Mouse (Mus musculus): Measurements from ENCODE around the gene Nrp2.

Gene Nrp2

DNA sequence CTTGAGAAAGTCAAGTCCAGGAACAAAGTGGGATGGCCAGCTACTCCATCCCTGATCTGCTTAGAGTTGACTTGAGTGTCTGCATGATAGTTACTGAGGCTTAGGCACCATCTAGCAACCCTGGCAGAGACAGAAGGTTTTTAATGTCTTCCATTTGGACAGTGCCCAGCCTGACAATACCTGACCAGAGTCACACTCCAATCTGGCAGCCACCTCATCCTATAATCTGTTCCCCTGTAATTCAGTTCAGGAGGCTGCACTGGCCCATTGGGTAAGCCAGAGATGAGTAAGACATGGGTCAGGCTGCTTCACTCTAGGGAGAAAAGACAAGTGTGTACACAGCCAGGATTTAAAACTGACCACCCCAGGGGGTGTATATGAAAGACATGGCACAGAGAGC is 79.5 kb downstream of the Nrp2 start:
- DNase-seq (ENCODE audit: low spot score): no peak

DNA sequence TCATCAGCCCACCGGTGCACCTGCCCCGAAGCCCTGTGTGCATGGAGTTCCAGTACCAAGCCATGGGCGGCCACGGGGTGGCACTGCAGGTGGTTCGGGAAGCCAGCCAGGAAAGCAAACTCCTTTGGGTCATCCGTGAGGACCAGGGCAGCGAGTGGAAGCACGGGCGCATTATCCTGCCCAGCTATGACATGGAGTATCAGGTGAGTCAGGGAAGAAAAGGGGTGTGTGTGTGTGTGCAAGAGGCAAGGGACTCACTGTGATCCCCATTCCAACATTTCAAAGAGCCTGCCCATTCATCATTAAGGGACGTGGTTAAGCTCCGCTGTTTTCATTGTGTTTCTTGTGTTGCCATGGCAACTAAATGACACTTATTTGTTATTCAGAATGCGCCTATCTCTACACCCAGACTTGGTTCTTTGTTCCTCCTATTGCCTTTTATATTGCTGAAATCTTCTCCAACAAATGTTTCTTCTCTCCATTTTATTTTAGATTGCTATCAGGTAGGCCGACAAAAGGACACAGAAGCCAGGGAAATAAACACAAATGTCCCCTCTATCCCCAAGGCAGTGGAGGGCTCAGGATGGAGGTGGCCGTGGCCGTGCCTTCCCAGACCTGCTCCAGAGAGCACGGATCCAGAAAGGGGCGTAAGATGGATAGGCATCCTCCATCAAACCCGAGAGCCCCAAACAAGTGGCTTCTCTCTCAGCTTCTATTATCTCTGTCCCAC is 80.4 kb downstream of the Nrp2 start:
- DNase-seq (ENCODE audit: low spot score): no peak

DNA sequence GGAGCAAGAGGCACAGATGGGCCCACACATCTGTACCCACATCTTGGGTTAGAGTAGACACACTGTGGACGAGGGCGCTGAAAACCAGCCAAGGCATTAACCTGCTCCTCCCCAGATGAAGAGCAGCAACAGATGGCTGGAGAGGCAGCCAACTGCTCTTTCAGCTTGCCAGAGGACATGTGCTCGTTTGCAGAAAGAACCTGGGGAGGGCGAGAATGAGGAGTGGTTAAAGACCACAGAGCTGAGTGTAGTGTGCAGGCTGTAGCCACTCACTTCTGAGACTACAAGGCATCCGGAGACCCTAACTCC is 81.0 kb downstream of the Nrp2 start:
- DNase-seq (ENCODE audit: low spot score): no peak

DNA sequence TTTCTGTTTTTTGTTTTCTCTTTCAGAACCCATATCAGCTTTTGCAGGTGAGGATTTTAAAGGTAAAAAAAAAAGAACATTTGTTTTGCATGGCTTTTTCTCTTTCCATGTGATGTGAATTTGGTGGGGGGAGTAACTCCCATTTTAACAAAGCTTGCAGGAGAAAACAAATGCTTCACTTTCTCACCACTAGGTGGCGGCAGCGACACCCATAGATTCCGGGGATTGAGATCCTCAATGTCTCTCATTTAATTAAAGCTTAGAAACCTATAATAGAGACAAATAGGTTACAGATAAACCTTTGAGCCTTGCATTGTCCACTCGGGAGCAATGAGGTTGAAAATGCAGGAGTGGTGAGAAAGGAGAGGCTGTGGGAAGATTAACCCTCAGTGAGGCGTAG is 83.2 kb downstream of the Nrp2 start:
- no peak for DNase-seq (ENCODE audit: low spot score)

DNA sequence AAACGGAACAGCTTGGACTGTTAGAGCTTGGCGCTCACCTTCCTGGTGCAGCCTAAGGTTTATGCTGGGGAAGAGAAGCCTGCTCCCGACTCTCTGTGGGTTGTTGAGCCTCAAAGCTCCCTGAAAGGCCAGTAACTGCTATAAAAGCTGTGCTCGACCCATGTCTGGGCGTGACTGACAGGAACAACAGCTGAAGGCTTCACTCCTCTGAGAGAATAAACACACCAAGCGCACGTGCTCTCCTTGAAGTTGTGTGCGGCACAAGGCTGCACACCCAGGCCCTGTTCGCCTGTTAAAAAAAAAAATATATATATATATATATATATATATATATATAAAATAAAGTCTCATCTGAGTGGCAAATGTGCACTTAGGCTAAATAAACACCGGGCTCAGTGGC is 84.5 kb downstream of the Nrp2 start:
- DNase-seq (ENCODE audit: low spot score): no peak

- peak; percentile 53 for DNase-seq (ENCODE audit: low spot score)
These were observed 91.3 kb downstream of the Nrp2 start for GRCm38 (mm10) chr1:62794223-62794895.

- DNase-seq (ENCODE audit: low spot score): no peak
These were observed 91.8 kb downstream of the Nrp2 start for GRCm38 (mm10) chr1:62794896-62795255.

DNA sequence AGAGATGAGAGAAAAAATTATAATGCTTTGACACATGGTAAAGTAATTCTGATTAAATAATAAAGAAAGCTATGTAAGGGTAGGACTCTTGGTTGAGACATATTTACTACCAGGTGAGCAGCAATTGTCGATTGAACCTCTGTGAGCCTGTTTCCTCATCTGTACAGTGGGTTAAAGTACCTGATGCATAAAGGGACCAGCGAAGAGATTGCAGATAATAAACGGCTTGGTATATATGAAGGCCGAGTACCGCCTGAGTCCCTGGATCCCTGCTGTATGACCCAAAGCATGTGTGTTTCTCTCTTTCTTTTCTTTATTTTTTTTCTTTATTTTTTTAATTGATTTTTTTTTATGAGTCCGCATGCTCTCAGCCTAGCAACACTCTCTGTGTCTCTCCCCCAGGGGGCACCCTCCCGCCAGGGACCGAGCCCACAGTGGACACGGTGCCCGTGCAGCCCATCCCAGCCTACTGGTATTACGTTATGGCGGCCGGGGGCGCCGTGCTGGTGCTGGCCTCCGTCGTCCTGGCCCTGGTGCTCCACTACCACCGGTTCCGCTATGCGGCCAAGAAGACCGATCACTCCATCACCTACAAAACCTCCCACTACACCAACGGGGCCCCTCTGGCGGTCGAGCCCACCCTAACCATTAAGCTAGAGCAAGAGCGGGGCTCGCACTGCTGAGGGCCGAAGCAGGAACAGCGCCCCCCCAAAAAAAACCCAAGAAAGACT is 92.4 kb downstream of the Nrp2 start:
- DNase-seq (ENCODE audit: low spot score): peak; percentile 43

DNA sequence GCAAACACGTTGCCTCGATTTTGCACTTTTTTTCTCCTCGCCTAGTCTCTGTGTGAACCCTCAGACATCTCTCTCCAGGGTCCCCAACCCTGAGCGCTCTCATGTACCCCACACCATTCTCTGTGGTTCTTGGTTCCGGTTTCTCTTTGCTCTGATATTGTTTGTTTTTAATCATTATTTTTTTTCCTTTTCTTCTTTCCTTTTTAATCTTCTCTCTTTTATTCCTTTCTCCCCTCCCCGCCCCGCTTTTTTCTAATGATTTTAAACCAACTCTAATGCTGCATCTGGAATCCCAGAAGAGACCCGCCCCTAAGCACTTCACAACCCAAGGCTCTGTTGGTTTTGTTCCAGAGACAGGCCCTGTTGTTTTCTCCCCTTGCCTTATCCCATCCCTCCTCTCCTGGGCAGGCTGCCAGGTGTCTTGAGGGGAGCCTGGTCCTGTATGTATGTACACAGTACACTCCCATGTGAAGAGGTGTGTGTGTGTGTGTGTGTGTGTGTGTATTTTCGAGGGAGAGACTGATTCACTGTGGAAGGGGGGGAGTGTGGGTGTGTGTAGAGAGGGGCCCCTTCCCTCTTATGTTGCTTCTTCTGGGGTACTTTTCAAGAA is 93.1 kb downstream of the Nrp2 start:
- no peak for DNase-seq (ENCODE audit: low spot score)

DNA sequence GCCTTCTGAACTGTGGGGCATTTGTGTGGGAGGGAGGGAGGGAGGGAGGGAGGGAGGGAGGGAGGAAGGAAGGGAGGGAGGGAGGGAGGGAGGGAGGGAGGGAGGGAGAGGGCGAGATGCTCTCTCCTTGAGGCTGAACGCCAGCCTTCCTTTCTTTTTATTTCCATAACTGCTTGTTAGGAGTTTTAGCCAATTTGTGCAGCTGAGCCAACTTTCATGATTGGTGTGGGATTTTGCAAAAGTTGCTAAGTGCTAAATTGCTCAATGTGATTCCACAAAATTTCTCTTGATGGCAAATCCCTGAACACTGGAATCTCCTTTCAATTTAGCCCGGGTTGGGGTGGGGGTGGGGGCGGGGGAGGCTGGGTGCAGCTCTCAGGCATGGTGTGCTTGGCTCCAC is 96.3 kb downstream of the Nrp2 start:
- DNase-seq (ENCODE audit: low spot score): no peak

DNA sequence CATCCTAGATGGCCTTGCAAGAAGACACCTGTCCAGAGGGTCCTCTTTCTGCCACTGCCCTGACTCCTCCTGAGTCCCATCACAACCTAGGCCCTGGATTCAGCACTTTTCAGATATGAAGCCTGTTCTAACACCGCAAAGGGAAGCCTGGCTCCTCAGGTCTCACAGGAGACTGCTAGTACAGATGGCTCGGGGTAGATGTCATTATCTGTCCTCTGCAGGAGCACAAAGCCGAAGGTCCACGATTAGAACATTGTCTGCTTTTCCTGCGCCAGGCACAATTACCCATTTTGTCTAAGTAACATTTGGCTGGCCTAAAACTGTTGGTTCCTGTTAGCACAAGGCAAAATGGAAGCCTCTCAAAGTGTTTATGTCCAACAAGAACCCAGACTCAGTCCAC is 97.3 kb downstream of the Nrp2 start:
- DNase-seq (ENCODE audit: low spot score): no peak

DNA sequence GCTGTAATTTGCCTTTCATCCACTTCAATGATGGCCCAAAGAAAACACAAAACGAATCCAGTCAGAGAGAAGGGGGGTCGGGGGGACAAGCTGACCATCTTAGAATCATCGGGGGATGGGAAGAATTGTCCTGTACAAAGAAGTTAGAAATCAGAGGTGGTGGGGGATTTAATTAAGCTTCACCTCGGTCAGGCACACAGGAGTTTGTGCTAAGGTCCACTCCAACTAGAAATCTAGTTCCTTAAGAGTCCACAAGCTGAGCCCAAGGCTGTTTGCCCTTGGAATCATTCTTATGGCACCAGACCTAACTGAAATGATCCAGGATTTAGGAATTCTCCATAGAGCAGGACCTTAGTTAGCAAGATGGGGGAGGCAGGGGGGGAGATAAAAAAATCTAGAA is 98.3 kb downstream of the Nrp2 start:
- no peak for DNase-seq (ENCODE audit: low spot score)

- no peak for DNase-seq (ENCODE audit: low spot score)
These were observed 98.8 kb downstream of the Nrp2 start for GRCm38 (mm10) chr1:62801842-62802241.

DNA sequence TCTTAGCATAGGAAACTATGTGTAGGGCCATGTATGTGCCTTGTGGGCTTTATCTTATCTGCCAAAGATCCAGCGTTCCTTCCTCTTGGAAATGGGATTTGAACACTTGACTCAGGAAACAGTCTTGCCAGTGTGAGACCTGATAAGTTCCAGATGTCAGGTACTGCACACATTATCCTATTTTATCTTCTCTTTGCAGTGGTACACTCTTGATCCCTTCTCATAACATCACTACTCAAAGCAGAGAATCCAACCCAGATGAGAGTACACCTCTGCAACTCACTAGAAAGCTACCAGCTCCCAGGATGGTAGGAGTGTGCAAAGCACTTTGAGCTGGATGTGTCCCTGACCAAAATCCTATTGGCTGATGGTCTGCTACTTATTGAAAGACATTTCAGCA is 100.5 kb downstream of the Nrp2 start:
- DNase-seq (ENCODE audit: low spot score): no peak

- DNase-seq (ENCODE audit: low spot score): no peak
These were observed 102.9 kb downstream of the Nrp2 start for GRCm38 (mm10) chr1:62806014-62806413.

DNA sequence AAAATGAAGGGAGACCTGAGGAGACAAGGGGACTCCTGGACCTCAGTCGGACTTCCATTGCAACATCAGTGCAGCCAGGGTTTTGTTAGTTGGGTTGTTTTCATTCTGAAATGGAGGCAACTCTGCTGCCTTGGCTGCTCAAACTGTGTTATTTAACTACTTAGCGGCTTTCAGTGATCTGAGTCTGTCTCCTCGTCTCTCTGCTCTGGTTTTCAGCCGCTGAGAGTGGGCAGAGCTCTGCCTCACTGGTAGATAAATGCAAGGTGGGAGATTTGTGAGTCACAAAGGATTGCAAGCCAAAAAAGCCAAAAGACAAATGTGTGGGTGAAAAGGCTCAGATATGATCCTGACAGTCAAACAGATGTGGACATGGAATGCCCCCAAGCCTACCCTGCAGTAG is 105.3 kb downstream of the Nrp2 start:
- DNase-seq (ENCODE audit: low spot score): no peak

DNA sequence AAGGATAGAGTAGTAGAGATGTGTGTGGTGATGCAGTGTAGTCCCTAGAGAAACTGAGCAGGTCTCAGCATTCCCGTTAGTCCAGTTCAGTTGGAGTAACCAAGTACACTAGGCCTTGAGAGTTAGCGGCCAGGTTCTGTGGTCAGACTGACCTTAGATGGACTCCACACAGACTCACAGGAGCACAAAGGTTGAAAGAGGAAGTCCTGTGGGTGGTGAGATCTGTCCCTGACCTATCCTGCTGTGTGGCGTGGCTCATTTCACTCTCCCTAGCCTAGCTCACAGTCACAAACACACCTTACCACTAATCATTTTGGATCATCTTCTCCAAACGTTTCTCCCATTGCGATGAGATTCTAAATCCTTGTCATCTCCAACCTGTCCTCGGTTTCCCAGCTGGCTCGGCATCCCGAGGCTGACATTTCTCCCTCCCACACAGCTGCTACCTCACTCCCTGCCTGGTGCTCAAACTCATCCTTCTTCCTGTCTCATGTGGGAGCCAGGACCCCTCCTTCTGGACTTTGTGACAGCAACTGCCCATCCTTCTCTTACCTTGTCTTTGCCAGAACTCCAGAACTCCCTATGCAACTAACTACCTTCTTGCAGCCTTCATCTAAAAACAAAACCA is 106.6 kb downstream of the Nrp2 start:
- DNase-seq (ENCODE audit: low spot score): no peak

DNA sequence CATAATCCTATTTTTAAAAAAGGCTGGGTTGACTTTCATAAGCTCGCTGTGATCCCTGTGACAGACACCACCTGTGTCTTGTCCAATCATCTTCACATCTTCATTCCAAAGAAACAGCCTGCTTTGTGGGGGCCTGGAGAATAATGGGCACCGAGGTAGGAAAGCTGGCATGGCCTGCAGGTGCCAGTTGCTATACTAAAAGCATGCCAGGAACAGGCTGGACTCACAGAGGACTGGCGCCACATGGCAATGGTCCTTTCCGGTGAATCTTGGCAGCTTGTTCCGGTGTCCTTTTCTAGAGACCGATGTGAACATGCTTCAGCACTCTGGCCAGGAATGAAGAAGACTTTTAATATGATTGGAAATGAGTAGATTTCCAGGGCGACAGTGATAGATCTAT is 108.1 kb downstream of the Nrp2 start:
- DNase-seq (ENCODE audit: low spot score): no peak

DNA sequence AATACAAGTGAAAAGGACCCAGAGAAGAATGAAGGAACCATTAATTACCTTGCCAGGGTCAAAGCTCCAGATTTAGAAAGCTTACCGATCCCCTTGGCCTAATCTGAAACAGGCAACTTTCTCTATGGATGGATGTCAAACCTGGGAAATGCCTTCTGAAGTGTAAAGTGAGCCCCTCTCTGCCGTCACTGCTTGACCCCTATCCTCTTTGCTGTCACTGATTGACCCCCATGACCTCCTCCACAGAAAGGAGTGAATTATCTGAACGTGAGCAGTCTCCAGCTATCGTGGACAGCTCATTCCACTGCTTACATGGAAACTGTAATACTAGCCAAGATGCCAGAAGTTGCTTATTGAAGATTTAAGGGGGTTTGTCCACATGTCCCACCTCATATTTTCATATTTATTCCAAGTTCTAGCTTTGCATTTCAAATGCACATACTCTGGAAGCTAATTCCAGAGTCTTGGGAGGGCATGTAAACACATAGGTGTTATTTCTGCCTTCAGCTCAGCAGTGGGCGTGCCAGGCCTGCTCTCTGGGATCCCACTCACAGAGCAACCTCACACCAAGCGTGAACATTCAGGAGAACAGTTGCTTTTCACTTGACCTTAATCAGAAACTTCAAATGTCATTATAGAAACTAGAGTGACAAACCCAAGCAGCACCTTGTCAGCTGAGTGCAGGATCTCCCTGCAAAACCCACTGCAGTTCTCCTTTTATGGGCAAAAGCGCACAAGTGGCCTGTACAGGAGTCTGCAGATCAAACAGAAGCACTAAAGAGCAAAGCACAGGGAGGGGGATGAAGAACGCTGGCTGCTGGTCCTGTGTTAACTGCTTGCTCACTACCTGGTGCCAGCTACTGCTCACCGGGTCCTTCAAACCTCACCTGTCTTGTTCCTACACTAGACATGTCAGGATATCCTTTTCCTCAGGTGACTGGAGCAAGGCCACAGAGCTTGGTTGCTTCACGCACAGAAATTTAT is 109.9 kb downstream of the Nrp2 start:
- no peak for DNase-seq (ENCODE audit: low spot score)

DNA sequence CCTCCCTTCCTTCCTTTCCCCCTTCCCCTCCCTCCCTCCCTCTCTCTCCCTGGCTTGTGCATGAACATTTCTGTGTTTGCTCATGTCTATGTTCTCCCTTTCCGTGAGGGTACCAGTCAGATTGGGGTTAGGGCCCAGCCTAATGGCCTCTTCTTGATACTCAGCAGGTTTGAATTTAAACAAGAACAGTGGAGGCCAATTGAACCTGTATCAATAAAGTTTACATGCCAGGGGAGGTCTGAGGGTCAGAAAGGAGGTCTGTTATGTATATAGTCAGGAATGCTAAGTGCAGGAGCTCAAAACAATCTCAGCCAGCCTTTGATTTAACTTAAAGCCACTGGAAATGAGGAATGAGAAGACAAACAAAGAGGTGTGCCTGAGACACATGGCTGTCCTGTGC is 110.9 kb downstream of the Nrp2 start:
- no peak for DNase-seq (ENCODE audit: low spot score)

DNA sequence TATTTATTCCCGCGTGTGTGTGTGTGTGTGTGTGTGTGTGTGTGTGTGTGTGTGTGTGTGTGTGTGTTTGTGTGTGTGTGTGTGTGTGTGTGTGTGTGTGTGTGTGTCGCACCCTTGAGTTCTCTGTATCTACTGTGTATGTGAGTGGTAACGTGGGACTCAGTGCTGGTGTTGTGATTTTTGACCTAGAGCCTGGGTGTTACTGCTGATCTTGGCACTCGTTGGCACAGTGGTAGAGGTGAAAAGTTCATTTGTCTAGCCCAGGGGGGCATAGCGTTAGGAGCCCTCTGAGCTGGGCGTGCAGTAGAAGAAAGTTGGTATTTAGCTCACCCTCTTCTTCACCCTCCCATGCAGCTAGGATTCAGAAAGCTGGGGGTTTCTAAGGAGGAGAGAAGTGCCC is 114.5 kb downstream of the Nrp2 start:
- DNase-seq (ENCODE audit: low spot score): no peak

DNA sequence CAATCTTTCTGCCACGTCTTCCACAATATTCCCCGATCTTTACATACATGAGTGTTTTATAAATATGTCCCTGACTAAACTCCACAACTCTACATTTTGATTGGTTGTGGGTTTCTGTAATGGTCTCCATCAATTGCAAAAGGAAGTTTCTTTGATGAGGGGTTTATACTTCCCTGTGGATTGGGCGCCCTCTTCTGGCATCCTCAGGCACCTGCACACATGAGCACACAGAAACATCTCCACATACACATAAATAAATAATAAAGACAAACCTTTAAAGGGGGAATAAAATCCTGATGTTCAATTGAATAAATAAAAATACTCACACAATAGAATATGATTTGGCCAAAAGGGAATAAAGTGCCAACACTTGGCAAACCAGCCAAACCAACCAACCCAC is 117.1 kb downstream of the Nrp2 start:
- no peak for DNase-seq (ENCODE audit: low spot score)
